Mouse (Mus musculus): ENCODE measurements around the gene Gm6176. TPM values are rescaled to one million over a fixed set of nuclear protein-coding genes. Genes with fewer than 3 reads are reported as not detected.
"Not testable (repeated sequence)": the region's sequence is repeated elsewhere in the genome, so short reads cannot be mapped to it uniquely, and the experiment has no call there.

The Gm6176 gene
- polyA plus RNA-seq (2015; fragmentation: Nextera tagmentation; extraction: Ambion mirVana) = not detected in 2 replicates

GRCm38 (mm10) chr7:22056205-22056604 is at the start of gene Gm6176:
Gene Gm6176 (minus strand): TSS chr7:22056305.
- WGBS = no CpG with 5 or more reads among the region's 1 CpGs
- ATAC-seq (ENCODE audit: insufficient read depth, low FRiP score, low read depth); H3K27me3 ChIP-seq (replicated peaks); H3K27ac ChIP-seq; H3K4me3 ChIP-seq (replicated peaks); H3K36me3 ChIP-seq; H3K4me2 ChIP-seq; H3K9ac ChIP-seq; H3K4me1 ChIP-seq; H3K9me3 ChIP-seq: not testable (repeated sequence)

DNA sequence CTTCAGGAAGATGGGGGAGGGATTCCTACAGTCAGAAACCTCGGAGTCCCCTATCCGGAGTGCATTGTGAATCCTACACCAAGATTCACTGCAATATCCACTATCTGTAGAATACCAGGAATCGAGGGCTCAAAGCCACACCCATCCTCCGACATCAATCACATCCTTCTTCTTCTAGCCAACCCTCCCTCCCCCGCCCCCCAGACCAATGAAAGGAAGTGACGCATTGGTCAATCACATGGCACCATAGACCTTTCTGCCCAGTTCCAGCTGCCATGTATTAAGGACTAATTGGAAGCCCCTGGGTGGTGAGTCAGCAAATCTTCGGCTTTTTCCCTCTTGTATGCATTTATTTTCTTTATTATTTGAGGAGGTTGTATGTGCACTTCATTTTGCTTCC is 12.7 kb upstream of the Gm6176 start, which contains the start of gene Vmn1r139:
Vmn1r139 (plus strand) TSS at position 301 of the 400 bp plus-strand sequence.
- H3K27me3 ChIP-seq (replicated peaks); ATAC-seq (ENCODE audit: insufficient read depth, low FRiP score, low read depth); H3K9ac ChIP-seq; H3K4me3 ChIP-seq (replicated peaks); H3K4me1 ChIP-seq; H3K4me2 ChIP-seq; H3K9me3 ChIP-seq; H3K36me3 ChIP-seq; H3K27ac ChIP-seq: not testable (repeated sequence)
- no CpG with 5 or more reads among the region's 7 CpGs for WGBS

- H3K36me3 ChIP-seq; H3K9me3 ChIP-seq; H3K27me3 ChIP-seq (replicated peaks); ATAC-seq (ENCODE audit: insufficient read depth, low FRiP score, low read depth); H3K4me2 ChIP-seq; H3K4me1 ChIP-seq; H3K27ac ChIP-seq; H3K9ac ChIP-seq; H3K4me3 ChIP-seq (replicated peaks): not testable (repeated sequence)
- no CpG with 5 or more reads among the region's 2 CpGs for WGBS
These were observed 27.3 kb downstream of the Gm6176 start, which contains the start of gene Vmn1r138 for GRCm38 (mm10) chr7:22028797-22029196. Gene Vmn1r138 (minus strand): TSS chr7:22028897.

Other genes with a start within 250 kb of the Gm6176 start
- not detected in 2 replicates for gene Vmn1r135, start 224.0 kb downstream of the Gm6176 start, polyA plus RNA-seq (2015; fragmentation: Nextera tagmentation; extraction: Ambion mirVana)
- not detected in 2 replicates for gene Gm5725, start 212.0 kb downstream of the Gm6176 start, polyA plus RNA-seq (2015; fragmentation: Nextera tagmentation; extraction: Ambion mirVana)
- not detected in 2 replicates for gene Gm5891, start 135.0 kb downstream of the Gm6176 start, polyA plus RNA-seq (2015; fragmentation: Nextera tagmentation; extraction: Ambion mirVana)
- gene Vmn1r137, start 61.7 kb downstream of the Gm6176 start, polyA plus RNA-seq (2015; fragmentation: Nextera tagmentation; extraction: Ambion mirVana) = not detected in 2 replicates
- not detected in 2 replicates for gene Vmn1r138, start 27.4 kb downstream of the Gm6176 start, polyA plus RNA-seq (2015; fragmentation: Nextera tagmentation; extraction: Ambion mirVana)
- not detected in 2 replicates for gene Vmn1r139, start 12.8 kb upstream of the Gm6176 start, polyA plus RNA-seq (2015; fragmentation: Nextera tagmentation; extraction: Ambion mirVana)
- not detected in 2 replicates for gene Gm16451, start 61.9 kb upstream of the Gm6176 start, polyA plus RNA-seq (2015; fragmentation: Nextera tagmentation; extraction: Ambion mirVana)
- not detected in 2 replicates for gene Gm10666, start 78.4 kb upstream of the Gm6176 start, polyA plus RNA-seq (2015; fragmentation: Nextera tagmentation; extraction: Ambion mirVana)
- not detected in 2 replicates for gene Vmn1r142, start 107.7 kb upstream of the Gm6176 start, polyA plus RNA-seq (2015; fragmentation: Nextera tagmentation; extraction: Ambion mirVana)
- gene Vmn1r143, start 133.1 kb upstream of the Gm6176 start, polyA plus RNA-seq (2015; fragmentation: Nextera tagmentation; extraction: Ambion mirVana) = not detected in 2 replicates
- gene Gm8653, start 145.0 kb upstream of the Gm6176 start, polyA plus RNA-seq (2015; fragmentation: Nextera tagmentation; extraction: Ambion mirVana) = not detected in 2 replicates
- not detected in 2 replicates for gene Gm8453, start 173.2 kb upstream of the Gm6176 start, polyA plus RNA-seq (2015; fragmentation: Nextera tagmentation; extraction: Ambion mirVana)

Measured in stomach, embryonic 15.5 days (tissue).